Mouse (Mus musculus) kidney, adult 2 months (tissue): ENCODE measurements at regions not wholly inside any gene's neighbourhood (a gene's known extent, or its start where the extent isn't known, plus 50 kb on each side); places are given as distances from the start of the nearest gene placed in this dataset.
A peak's percentile ranks its signal among the peaks of the same experiment; 100 is the strongest.

ENCODE experiments used
- DNase-seq: peaks from one replicate; pipeline ENCODE4 v3.0.0; 2021
- H3K27ac ChIP-seq: fragments of 200-500 bp; 2 replicates; pipeline ENCODE4 v1.5.1; 2012; ENCODE audit warnings: low read depth, low read length, control low read depth, inconsistent platforms; ENCODE audit not compliant: insufficient read depth
- H3K27me3 ChIP-seq: fragments of 200-500 bp; replicated peaks from 2 replicates; pipeline ENCODE4 v1.6.1; 2012; ENCODE audit warnings: mild to moderate bottlenecking, moderate library complexity, low read length, inconsistent platforms; ENCODE audit not compliant: control insufficient read depth, insufficient read depth
- H3K36me3 ChIP-seq: fragments of 200-500 bp; 2 replicates; pipeline ENCODE4 v1.6.1; 2012; ENCODE audit warnings: mild to moderate bottlenecking, moderate library complexity, low read length, inconsistent platforms; ENCODE audit not compliant: control insufficient read depth, insufficient read depth
- H3K4me1 ChIP-seq: fragments of 200-500 bp; 2 replicates; pipeline ENCODE4 v1.6.1; 2011; ENCODE audit warnings: low read length; ENCODE audit not compliant: control insufficient read depth, insufficient read depth
- H3K4me3 ChIP-seq: fragments of 200-500 bp; 2 replicates; pipeline ENCODE4 v1.5.1; 2011; ENCODE audit warnings: mild to moderate bottlenecking, low read depth, low read length, control low read depth; ENCODE audit not compliant: insufficient read depth
- CTCF ChIP-seq: fragments of 200-500 bp; conservative IDR thresholded peaks from 2 replicates; pipeline ENCODE4 v1.5.1; 2011; ENCODE audit warnings: low read depth, mild to moderate bottlenecking, control low read depth, low read length, moderate library complexity, mixed read lengths; ENCODE audit not compliant: insufficient read depth, insufficient read length
- POLR2A ChIP-seq: fragments of 200-500 bp; IDR thresholded peaks from one replicate; pipeline ENCODE4 v1.6.1; 2011; ENCODE audit warnings: low read depth, low read length, control low read depth
- WGBS: fragments of 180-500 bp; shearing (Covaris S2); methylation state at CpG from one replicate; pipeline ENCODE4 v1.1.7; 2018; 5-methylcytosine and 5-hydroxymethylcytosine counted together

DNA sequence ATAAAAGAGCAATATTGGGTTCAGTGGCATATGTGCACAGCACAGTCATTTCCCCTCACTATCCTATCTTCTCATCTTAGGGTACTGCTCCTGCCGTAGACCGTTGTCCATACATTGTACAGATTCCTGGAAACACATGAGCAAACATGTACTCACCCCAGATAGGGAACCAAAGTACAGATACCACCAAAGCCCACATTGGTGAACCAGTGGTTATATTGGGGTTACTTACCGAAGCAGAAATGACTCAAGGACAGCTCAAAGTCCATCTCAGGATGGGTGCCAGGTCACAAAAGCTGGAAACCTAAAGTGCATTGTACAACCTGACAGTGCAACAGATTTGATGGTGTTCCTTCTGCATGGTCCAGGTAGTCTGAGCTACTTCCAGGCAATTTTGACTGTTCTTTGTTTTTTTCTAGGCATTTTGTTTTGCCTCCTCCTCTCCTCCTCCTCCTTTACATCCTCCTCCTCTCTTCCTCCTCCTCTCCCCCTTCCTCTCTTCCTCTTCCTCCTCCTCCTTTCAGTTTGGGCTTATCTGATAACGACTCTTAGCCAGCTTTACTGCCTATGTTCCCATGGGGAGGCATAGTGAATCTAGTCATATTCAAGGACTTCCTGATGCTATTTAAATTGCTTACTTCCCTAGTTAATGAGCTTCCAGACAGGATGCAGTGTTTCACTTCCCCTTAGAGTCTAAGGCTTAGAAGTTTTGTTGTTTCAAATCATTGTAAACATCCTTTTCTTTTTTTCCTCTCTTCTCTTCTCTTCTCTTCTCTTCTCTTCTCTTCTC, 65.1 kb upstream of the Tab2 start:
- Histone ChIP-seq H3K27ac (no peak overlapping the region), H3K4me1 (no peaks in the 10 kb centered on the region), H3K27me3 (no peaks in the 10 kb centered on the region), H3K4me3 (no peak overlapping the region), H3K36me3 (no peaks in the 10 kb centered on the region)
- no peak for DNase-seq
- WGBS: 62% methylated on average over 4 of the region's 4 CpGs
- TF ChIP-seq POLR2A: no peak
- TF ChIP-seq CTCF: no peak

DNA sequence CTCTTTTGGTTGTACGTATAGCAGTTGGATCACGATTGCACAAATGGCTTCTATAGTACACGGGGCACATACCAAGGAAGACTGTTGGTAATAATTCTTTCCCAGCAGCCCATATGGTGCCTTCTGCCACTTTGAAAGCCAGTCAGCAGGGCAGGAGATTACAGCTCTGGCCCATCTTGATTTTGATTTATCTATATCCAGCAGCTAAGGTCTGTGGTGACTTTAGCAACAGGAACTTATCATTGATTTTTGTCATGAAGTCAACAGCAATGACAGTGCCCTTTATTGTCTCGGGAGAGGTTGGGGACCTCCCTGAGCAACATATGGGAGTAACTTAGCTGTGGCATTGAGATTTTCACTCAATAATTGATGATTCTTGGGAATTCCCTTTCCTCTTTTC, 64.1 kb upstream of the Tab2 start:
- DNase-seq: no peak
- Histone ChIP-seq H3K27ac (no peak overlapping the region), H3K27me3 (no peaks in the 10 kb centered on the region), H3K4me1 (no peaks in the 10 kb centered on the region), H3K4me3 (no peak overlapping the region), H3K36me3 (no peaks in the 10 kb centered on the region)
- TF ChIP-seq POLR2A: no peak
- no peak for TF ChIP-seq CTCF
- WGBS: 78% methylated on average over 4 of the region's 4 CpGs

DNA sequence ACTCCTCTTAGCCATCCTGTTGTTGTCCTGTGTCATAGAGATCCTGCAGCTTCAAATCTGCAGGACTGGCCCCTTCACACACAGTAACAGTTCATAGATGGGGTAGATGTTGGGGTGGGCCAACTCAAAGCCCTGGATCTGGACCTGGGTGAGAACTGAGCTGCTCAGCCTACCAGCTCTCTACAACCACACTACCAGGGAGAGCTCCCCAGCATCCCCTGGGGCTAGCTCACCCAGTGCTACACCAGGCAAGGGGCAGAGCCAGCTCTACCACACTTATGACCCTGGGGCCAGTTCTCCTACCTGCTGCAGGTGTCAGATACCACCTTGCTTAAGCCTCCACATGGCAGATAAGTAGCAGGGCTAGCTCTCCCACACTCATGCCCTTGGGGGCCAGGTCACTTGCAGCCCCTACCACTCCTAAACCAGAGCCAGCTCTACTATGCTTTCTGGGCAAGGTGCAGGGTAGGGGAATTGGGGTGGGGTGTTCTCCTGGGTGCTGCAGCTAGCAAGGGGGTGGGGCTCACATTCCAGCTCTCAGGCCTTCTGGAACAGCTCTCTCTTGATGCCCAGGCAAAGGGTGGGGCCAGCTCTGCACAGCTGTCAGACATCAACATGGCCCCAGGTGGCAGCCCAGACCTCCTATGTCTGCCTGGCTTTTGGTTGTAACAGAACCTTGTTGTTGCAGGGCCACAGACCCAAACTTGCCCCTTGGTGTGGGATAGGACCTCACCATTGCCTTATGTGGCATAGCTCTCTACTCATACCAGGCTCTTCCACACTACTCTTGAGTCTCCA, 62.4 kb upstream of the Tab2 start:
- H3K36me3 ChIP-seq: no peaks in the 10 kb centered on the region
- H3K27me3 ChIP-seq: no peaks in the 10 kb centered on the region
- TF ChIP-seq POLR2A (no peak), CTCF (no peak)
- H3K4me1 ChIP-seq: no peaks in the 10 kb centered on the region
- H3K27ac ChIP-seq: no peak overlapping the region
- DNase-seq: no peak
- no peak overlapping the region for H3K4me3 ChIP-seq

DNA sequence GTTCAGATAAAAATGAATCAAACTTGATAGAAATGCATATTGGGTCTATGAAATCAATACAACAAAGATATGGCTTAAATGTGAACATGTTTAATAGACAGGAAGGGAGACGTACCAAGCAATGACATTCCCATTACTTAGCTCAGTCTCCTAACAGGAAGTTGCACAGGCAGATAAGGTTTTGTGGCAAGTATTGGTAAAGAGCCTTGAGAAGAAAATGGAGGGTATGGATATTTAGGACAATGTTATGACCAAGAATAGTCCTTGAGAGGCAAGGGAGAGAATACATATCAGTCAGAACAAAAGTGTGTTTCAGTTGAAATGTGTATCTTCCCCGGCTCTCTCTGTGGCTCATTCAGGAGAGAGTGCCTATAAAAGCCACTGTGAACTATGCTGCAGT, 60.7 kb upstream of the Tab2 start:
- Histone ChIP-seq H3K36me3 (no peaks in the 10 kb centered on the region), H3K27me3 (no peaks in the 10 kb centered on the region), H3K27ac (no peak overlapping the region), H3K4me1 (no peaks in the 10 kb centered on the region), H3K4me3 (no peak overlapping the region)
- 85% methylated on average over 2 of the region's 2 CpGs for WGBS
- TF ChIP-seq CTCF (no peak), POLR2A (no peak)
- no peak for DNase-seq

DNA sequence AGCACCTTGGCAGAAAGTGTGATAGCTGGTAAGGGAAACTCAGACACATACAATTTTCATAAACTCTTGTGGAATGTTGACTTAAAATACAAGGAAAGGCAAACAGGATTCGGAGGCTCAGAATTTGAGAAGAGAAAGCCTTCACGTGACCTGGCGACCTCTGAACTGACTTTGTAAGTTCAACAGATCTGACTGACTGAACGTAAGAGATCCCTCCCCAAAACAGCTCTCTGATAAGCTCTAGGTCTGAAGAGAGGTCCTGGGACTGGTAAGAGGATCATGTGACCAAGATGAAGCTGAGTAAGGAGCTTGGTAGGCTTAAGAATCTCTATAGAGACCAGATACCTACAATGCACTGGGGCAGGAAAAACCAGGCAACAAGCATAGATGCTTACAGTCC, 55.7 kb upstream of the Tab2 start:
- WGBS: 74% methylated on average over 4 of the region's 4 CpGs
- no peak overlapping the region for H3K4me3 ChIP-seq
- no peak for TF ChIP-seq CTCF
- TF ChIP-seq POLR2A: no peak
- H3K27me3 ChIP-seq: no peaks in the 10 kb centered on the region
- no peaks in the 10 kb centered on the region for H3K36me3 ChIP-seq
- no peak overlapping the region for H3K27ac ChIP-seq
- no peak for DNase-seq
- no peaks in the 10 kb centered on the region for H3K4me1 ChIP-seq

DNA sequence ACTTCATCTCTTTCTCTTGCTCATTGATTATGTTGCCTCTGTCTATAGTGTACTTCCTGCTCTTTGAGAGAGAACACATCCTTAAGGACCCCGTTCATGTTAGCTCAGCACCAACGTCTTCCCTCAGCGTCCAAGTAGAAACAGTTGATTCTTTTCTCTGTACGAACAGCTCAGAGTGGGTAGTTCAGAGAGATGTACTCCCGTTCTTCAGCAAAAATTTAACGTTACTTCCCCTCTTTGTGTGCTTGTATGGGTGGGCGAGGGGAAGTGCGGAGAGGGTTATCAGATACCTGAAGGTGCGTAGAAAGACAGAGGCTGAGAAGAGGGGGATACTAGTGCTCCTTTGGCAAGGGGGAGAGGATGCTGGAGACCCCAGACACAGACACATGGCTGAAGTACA, 55.1 kb upstream of the Tab2 start:
- TF ChIP-seq CTCF: no peak
- no peak for TF ChIP-seq POLR2A
- Histone ChIP-seq H3K36me3 (no peaks in the 10 kb centered on the region), H3K4me3 (no peak overlapping the region), H3K27ac (no peak overlapping the region), H3K27me3 (no peaks in the 10 kb centered on the region), H3K4me1 (no peaks in the 10 kb centered on the region)
- no peak for DNase-seq
- WGBS: 89% methylated on average over 9 of the region's 9 CpGs

- Histone ChIP-seq H3K27me3 (no peaks in the 10 kb centered on the region), H3K4me1 (no peaks in the 10 kb centered on the region), H3K27ac (no peak overlapping the region), H3K4me3 (no peak overlapping the region), H3K36me3 (no peaks in the 10 kb centered on the region)
- 85% methylated on average over 1 of the region's 1 CpGs for WGBS
- TF ChIP-seq POLR2A (no peak), CTCF (no peak)
- DNase-seq: peak; percentile 2
These were observed 53.8 kb upstream of the Tab2 start for GRCm38 (mm10) chr10:8009855-8010254.
